Mouse (Mus musculus) large intestine, adult 2 months (tissue): ENCODE results near the gene Slc38a3. TPM values are rescaled to one million over a fixed set of nuclear protein-coding genes. Genes with fewer than 3 reads are reported as not detected.

ENCODE experiments used
- DNase-seq: peaks from one replicate; pipeline ENCODE4 v3.0.0-alpha.2; 2012; ENCODE audit warnings: low read depth, low spot score
- WGBS: fragments of 180-500 bp; shearing (Covaris S2); methylation state at CpG from one replicate; pipeline ENCODE4 v1.1.7; 2018; 5-methylcytosine and 5-hydroxymethylcytosine counted together
- polyA plus RNA-seq: library from polyadenylated mRNA; depleted of rRNA; stranded (reverse); fragments of >200 nt; gene quantifications from 2 replicates; pipeline ENCODE4 v1.2.3, GENCODE M21; 2012

Slc38a3 gene
- polyA plus RNA-seq, 1 experiment: 1.5 TPM

DNA sequence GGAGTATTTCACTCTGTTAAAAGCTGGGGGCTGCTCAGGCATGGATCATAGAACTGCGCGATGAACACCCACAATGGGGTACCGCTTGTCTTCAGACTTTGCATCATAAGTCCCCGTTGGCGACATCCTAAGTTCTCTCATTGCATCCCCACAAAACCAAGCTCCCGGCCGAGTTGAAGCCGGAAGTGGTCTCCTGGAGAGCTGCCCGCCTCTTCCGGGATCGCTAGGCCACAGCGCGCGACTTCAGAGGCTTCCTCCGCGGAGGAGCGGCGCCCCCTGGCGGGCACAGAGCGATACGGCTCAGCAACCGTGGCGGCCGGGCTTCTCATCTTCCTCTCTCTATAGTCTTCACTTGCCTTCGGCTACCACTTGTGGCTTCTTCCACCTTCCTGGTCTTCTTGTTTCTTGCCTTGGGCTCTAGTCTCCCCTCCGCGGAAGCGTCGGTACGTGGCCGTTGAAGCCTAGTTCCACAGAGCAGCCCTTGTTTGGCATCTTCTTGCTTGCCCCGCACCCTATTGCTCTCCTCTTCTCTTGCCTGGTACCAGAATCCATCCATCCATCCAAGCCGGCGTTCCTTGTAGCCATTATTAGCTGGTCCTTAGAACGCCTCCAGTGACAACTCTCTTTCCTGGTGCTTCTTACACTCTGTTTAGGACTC lies 24.7 kb downstream of the Slc38a3 start:
- WGBS: 2% methylated on average over 35 of the region's 35 CpGs
- no peak for DNase-seq

DNA sequence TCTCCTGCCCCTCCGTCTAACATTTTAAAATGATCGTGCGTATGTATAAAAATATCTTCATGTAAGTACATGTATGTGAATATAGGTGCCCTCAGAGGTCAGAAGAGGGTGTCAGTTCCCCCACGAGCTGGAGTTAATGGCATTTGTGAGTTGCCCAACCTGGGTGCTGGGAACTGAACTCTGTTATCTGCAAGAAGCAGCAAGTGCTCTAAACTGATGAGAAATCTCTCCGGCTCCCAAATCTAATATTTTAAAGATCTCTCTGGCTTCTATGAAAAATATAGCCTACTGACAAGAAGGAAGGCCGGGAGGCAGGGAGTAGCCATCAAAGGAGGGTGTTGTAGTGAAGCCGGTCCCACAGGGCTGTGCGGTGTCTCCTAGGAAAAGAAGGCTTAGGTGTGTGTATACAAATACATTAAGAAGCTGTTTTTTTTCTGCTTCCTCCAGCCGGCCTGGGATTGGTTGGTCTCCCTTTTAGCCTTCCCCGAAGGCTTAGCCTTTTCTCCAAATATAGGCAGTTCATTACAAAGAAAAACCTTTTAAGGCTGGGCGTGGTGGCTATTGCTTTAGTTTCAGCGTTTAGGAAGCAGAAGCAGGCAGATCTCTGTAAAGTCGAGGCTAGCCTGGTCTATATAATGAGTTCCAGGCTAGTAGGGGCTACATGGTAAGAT lies 25.7 kb downstream of the Slc38a3 start:
- WGBS: 91% methylated on average over 13 of the region's 13 CpGs
- DNase-seq: no peak

DNA sequence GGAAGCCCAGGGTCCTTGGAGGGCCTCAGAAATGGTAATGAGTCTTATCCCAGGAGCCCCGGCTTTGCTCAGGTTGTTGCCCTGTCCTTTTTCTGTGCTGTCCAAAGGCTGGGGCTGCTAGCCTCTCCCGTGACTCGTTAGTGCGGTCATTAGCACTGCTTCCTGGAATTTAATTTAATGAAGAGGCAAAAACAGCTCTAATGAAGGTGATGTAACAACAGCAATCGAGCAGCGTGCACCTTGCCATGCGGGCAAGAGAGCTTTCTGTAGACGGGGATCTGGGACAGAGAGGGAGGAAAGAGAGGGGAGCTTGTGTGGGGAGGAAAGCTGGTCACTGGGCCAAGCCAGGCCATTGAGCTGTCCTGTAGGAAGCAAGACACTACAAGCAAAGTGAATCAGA lies 27.7 kb downstream of the Slc38a3 start:
- WGBS: 85% methylated on average over 8 of the region's 8 CpGs
- no peak for DNase-seq

DNA sequence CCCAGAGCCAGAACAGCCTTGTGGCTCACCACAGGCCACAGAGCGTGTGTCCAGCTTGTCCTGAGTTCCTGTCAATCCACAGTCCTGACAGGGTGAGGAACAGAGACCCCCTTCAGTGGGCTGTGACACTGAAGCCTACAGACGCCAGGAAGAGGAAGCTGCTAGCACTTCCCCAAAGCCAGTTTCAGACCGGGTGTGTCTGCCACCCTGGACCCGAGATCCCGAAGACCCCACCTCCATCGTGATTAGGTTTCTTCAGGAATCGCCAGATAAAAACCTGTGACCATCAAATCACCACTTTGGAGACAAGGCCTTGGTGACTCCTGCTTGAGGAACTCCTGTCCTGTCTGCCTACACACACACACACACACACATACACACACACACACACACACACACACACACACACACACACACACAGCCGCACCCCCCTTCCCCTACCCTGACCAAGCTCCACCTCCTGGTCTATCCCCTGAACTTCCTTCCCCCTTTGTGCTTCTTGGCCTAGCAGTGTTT lies 29.0 kb downstream of the Slc38a3 start:
- WGBS: 51% methylated on average over 8 of the region's 8 CpGs

DNA sequence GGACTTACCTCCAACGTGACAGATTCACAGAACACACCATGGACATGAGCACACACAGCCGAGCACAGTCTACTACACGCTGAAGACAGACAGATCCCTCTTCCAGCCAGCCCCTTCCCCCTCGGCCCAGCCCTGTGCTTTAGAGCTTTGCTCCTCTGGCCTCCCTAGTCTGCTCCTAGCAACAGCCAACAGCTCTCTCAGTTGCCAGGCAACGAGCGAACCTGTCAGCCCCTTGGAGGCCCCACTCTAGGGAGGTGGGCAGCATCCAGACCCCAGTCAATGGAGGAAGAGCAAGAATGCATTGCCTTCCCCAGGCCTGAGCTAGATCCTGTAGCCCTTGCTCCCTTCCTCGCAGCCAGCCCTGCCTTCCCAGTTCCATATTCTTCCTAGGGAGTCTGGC lies 32.3 kb downstream of the Slc38a3 start:
- WGBS: 76% methylated on average over 7 of the region's 7 CpGs
- DNase-seq: no peak

More for the DNA sequence above, 29.0 kb downstream of the Slc38a3 start:
- no peak for DNase-seq

DNA sequence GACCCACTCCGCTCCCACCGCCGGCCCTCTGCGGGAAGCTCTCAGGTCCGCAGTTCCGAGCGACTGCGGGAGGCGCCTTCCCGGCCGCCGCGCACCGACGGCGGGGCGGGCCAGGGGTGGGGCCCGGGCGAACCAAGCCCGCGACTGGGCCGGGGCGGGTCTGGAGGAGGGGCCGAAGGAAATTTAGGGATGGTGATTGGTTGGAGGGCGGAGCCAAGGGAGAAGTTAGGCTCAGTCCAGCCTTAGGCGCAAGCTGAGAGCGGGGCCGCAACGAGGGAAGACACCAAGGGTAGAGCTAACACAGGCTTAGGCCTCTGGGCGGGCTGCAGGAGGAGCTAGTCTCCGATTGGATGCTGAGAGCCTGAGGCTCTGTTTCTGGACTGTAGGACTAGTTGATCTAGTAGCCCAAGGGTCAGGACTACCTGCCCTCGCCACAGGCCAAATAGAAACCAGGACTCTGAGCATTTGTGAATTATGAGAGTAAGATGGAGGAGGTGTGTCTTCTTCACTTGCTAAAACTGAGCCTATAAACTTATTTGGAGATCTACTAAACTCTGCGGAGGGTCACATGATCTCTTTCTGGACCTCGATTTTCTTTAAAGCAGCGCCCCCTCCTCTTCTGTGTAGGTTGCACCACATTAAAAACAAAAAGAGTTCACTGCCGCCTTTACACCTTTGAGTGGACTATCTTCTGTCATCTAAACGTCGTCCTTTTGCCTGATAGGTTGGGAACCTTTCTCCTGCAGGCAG lies 33.9 kb downstream of the Slc38a3 start, which contains the start of gene Gnai2:
Gnai2 (minus strand) TSS at position 89 of the 750 bp plus-strand sequence.
- peak; percentile 95 for DNase-seq
- 4% methylated on average over 38 of the region's 38 CpGs for WGBS

DNA sequence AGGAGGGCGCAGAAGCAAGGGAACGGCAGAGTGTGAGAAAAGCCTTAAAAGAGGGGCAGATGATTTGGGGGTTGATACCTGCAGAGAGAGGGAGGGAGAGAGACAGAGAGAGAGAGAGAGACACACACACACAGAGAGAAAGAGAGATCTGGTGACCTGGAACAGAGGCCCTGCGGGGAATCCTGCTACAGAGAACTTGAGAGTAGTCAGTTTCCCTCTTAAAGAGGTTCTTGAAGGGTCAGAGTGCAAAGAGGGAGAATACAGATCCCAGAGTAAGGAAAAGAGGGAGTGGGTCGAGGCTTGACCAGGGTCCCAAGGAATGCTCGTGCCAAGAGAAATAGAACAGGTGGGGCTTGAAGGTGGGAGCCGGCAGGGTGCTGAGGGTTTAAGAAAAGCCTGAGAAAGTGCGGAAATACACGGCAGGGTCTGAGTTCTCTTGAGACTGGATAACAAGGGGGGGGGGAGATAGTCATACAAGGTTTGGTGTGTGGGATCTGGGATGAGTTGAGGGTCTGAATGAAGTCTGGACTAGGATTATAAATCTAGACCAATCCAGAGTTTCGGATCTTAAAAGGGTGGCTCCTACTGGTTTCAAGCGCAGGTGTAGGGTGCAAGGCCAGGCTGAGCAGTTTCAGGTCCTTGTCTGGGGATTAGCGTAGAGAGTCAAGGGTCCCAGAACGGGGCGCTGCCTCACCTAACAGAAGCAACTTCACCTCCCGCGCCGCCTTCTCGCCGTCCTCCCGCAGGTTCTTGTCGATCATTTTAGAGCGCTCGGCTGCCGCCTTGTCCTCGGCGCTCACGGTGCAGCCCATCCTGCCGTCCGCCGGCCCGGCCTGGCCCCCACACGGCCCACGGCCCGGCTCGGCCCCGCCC lies 34.7 kb downstream of the Slc38a3 start:
- WGBS: 2% methylated on average over 35 of the region's 35 CpGs
- DNase-seq: no peak

DNA sequence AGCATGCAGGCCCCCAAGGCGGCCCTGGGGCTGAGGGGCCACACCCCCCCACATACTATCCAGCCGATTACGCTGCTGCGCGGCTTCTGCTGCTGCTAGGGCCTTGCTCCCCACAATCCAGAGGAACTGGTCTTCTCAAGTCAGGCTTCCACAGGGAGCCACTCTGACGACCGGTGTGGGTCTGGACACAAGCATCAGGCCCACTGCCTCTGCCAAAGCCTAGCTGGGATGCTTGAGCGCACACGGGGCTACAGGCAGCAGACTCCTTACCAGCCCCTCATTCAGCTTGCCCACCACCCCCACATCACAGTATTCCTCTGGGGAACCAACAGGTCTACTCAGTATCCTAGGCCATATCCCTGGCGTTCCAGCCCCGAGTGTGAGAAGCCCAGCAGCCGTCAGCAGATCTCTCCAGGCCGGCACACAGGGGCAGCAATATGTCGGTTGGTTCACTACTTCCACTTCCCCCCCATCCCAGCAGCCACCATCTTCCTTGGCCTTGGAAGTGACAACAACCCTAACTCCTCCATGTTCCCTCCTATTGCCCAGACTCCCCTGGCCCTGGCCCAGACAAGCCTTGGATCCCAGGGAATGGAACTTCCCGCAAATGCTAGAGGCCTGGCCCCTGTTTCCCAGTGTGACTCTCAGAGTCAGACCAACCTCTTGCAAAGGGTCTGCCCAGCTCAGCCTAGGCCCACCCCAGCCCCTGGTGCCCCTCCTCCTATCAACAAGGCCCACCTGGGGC lies 35.5 kb downstream of the Slc38a3 start:
- DNase-seq: no peak
- WGBS: 1% methylated on average over 15 of the region's 15 CpGs

DNA sequence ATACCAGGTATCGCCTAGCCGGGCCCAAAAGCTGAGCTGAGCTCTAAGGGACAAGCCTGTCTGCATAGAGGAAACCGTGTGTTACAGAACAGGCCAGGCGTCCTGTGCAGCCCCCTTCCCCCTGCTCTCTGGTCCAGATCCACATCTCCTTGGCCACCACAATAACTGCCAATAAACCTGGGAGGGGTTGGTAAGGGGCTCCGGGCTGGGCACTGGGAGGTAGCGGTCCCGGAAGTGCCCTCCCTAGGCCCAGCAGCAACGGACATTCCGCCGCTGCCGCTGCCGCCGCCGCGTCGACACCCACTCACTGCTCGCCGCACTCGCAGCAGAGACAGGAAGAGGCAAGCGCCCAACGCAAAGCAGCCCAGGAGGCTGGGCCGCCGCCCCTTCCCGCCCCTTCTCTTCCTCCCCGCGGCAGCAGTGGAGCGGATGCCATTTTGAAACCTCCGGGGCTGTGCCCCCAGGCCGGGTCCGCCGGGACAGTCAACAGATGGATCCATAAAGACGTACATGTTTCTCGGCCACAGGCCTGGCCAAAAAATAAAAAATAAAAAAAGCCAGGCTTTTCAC lies 36.2 kb downstream of the Slc38a3 start:
- DNase-seq: no peak
- WGBS: under 1% methylated on average over 33 of the region's 33 CpGs

DNA sequence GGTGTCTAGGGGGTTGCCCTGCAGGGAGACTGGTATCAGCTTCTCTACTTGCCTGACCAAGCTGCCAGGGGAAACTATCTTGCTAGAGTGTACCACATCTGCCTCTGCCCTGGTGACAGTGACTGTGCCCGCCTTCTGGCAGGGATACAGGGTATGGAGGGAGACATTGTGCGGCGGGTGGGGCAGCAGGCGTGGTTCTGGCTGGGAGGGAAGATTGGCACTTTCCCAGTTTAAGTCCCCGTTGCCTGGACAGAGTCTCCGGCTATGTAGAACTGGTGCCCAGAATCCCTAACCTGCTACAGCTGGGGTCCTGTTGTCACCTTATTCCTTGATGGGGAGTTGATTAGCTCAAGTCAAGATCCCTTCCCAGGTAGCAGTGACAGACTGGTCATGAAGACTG lies 36.9 kb downstream of the Slc38a3 start:
- DNase-seq: no peak
- WGBS: 5% methylated on average over 6 of the region's 6 CpGs

DNA sequence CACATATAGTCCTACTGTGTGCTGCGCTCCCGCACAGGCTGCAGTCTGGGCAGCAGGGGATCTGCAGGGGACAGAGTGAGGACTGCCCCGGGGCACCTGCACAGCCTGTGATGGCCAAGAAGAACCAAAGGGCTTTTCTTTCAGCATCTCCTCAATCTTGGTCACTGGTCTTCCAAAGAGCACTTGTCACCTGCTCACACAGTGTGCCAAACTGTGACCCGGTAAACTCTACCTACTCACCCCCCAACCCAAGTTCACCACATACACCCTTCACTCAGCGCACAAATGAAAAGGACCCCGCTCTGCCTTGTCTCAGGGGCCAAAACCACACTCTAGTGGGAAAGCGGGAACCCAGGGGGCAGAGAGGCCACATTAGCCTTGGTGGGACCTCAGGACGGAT lies 37.5 kb downstream of the Slc38a3 start:
- DNase-seq: no peak
- 90% methylated on average over 8 of the region's 8 CpGs for WGBS

DNA sequence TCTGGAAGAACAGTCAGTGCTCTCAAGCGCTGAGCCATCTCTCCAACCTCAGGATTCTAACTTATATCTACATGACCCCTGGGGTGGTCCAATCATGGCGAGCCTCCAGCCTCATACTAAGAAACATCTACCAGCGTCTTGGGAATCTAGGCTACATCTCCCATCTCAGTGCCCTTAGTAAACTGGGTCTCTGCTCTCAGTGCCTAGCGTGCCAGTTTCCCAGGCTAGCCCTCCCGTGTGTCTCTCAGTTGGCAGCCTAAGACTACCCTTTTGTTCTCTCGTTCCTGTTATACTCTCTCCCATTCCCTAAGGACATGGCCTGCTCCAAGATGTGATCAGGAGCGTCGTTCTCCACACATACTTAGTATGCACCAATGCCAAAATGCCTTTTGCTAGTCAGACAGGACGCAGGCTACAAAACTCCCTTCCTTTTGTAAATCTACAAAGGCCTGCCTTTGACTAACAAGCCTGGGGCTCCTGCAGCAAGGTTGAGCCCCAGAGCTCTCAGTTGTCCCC lies 38.0 kb downstream of the Slc38a3 start:
- DNase-seq: no peak
- WGBS: 82% methylated on average over 9 of the region's 9 CpGs

DNA sequence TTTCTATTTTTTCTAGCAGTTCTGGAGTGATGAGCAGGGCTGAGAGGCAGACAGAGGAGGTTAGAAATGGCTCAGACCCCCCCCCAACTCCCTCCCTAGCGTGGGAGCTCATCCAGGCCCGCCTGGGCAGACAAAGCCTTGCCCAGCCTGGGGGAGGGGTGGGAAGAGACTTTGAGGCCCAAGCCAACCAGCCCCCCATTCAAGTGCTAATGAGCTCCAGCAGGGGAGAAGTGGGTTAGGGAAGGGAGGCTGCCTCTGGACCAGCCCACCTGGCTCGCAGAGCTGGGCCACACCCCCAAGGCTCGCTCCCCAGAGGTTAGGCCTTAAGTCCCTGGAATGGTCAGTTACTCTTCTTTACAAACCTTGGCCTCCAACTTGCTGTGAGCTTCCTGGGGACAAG lies 38.8 kb downstream of the Slc38a3 start:
- WGBS: 41% methylated on average over 4 of the region's 4 CpGs
- DNase-seq: no peak

DNA sequence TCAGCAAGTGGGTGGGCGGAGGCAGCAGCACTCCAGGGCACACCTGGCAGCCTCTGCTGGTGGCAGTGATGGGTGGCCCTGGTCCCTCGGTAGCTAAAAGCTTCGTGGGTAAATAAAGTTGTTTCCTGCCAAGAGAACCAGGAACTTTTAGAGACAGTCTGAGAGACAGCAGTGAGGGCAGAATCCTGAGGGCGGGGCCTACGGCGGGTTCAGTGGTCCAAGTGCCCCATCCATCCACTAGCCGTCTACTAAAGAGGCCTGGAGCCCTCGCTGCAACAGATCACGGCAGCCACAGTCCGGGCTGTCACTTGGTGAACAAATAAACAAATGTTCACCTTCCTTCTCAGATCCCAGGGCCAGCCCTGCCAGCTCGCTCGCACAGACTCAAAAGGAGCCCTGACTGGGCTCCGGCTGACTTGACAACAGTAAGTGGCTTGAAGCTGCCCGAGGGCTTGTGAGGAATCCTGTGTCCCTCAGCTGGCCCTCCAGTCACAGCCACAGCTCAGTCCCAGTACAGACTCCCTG lies 39.4 kb downstream of the Slc38a3 start:
- no peak for DNase-seq
- WGBS: 18% methylated on average over 14 of the region's 14 CpGs

DNA sequence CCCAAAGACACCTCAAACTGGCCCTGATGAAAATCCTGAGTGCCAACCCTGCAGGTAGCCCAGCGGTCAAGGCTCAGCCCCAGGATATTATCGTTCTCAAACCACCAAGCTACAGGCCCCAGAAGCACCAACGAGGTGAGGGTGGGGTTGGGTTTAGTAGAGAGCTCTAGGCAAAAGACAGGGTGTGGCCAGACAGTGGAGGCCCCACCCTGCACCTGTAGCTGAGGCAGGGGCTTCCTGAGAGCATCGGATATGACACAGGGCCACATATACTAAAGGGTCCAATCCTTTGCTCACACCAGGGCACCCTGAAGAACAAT lies 40.0 kb downstream of the Slc38a3 start:
- WGBS: 15% methylated on average over 4 of the region's 4 CpGs
- DNase-seq: no peak

DNA sequence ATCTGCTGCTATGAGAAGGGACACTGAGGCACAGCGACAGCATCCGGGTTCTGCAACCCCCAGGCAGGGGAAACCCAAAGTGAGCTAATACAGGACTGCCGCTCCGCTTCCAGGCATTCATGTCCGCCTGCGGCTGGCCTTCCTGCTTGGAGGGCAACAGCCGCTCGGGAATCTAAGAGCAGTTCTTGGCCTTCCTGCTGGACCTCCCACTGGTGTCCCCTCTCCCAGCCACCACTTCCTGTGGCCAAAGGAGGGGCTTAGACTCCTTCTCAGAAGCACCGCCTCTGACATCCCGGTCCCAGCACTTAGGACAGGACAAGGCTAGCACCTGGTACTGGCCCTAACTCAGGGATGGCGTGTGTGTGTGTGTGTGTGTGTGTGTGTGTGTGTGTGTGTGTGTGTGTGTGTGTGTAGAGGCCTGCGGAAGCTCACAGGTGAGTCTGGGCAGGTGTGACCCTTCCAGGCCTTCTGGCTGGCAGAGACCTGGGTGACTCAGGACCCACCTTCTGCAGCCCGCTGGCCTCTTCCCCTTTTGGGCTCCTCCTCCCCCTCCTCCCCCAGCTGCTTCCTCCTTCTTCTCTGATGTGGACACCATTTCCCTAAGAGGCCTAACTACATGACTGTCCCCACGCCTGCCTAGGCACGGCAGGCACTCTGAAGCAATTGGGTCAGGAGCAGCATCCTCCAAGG lies 40.5 kb downstream of the Slc38a3 start:
- DNase-seq: no peak
- WGBS: 57% methylated on average over 14 of the region's 15 CpGs

DNA sequence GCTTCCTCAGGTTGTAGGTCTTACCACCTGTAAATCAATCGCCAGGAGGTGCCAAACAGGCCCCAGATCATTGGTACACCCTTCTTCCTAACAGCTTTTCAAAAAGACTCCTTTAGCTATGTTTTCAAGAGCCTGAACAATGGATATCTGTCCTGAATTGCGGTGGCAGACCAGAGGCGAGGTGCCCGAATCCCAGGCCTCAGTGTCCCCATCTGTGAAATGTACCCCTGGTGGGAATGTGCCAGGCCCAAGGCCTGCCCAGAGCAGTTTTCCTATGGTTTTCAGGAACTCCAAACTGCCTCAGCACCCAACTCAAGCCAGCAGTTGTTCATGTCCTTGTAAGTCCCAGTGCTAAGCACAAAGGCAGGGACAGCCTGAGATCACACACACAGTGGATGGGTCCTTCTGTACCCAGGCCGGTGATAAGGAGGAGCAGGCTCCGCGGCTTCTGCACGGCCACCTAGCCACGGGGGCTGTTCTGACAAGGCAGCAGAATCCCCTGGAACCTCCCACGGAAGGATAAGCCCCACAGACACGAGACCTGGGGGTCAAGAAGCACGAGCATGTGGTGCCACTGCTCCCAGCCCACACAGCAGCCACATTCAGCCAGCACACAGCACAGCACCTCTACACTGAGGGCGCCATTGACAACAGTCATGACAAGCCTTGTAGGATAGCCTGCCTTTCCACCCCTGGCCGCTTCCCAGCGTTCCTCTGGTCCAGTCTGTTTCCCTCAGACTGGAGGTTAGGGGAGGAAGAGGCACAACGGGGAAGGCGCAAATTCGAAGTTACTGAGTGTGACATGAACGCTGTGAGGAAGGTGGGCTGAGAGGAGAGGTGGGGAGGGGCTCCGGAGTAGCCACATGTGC lies 41.7 kb downstream of the Slc38a3 start:
- 70% methylated on average over 20 of the region's 20 CpGs for WGBS
- no peak for DNase-seq
